Mouse (Mus musculus) spleen, postnatal 10 days (tissue): ENCODE data around the gene Gm8914.
"Not testable (repeated sequence)": the region's sequence is repeated elsewhere in the genome, so short reads cannot be mapped to it uniquely, and the experiment has no call there.

Experiments used
- DNase-seq, 2 experiments: peaks; one replicate each; pipeline ENCODE4 v3.0.0; 2021 to 2022; ENCODE audit warnings: low spot score in 2 of 2

The Gm8914 gene

DNA sequence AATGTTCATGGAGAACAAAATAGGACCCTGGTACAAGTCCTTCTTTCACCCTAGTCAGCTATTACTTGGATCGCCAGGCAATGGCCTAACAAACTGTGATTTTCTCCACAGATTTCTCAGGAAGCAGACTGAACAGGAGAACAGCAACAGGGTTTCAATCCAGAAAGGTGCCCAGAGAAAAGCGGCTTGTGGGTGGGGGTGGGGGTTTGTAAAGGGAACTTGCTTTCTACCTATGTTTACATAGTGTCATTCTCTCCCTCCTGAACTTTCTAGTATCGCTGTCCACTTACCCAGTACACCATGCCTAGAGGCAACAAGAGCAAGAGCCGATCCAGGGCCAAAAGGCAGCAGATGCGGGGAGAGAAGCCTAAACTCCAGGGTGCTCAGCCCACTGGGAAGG is at the start of gene Gm8914:
Gene Gm8914 (plus strand): TSS at position 301 of the 400 bp plus-strand sequence.
- not testable (repeated sequence) for DNase-seq
